Mouse (Mus musculus) kidney, postnatal 14 days (tissue): ENCODE results near the gene C2cd4b.

Experiments used
- DNase-seq: peaks from one replicate; pipeline ENCODE4 v3.0.0; 2022; ENCODE audit warnings: mixed read lengths

Gene C2cd4b

GRCm38 (mm10) chr9:67778553-67778952 lies 19.3 kb downstream of the C2cd4b start:
- peak; percentile 14 for DNase-seq

DNA sequence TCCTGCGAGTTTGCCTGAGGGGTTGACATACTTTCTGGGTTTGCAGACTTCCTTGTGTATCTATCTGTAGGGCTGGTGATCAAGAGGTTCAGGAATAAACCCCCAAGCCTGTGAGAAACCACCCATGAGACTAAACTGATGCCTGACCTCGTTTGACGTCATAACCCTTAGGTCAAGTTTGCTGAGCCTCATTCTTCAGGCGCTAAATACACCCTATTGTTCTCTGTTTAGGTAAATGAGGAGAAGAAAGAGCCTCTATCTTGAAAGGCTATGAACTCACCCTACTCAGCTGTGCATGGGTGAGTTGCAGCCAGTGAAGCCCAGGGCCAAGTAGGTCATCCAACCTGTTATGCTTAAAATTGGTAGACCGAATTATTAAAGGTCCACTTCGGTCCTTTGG lies 23.5 kb downstream of the C2cd4b start:
- DNase-seq: no peak

- no peak for DNase-seq
Measured at GRCm38 (mm10) chr9:67783464-67783863, 24.2 kb downstream of the C2cd4b start.

DNA sequence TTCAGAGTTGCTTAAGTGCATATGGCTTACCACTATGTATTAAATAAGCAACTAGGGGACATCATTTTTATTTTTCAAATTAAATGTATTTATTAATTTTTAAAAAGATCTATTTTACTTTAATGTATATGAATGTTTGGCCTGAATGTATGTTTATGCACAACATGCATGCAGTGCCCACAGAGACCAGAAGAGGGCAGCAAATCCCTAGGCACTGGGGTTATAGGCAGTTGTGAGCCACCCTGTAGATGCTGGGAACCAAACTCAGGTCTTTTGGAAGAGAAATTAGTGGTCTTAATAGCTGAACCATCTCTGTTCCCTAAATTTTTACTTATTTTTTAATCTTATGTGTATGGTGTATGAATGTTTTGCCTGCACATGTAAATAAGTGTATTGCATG lies 24.7 kb downstream of the C2cd4b start:
- DNase-seq: peak; percentile 6

DNA sequence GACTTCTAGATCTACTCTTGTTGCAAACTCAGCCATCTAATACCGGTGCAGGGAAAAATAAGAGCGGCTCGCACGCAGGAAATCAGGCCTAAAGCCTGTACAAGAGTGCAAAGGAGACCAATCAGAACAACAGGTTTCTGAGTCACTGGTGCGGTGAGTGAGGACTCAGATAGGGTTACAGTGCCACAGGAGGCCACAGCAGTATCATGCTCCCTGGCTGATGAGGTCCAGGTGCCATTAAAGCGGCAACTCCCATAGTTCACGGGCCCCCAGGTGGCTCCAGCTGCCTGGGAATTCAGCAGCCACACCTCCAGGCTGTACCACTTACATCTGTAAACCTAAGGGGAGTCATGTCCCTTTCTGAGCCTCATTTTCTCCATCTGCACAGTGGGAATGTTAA lies 27.1 kb downstream of the C2cd4b start:
- no peak for DNase-seq

- peak; percentile 4 for DNase-seq
Measured at GRCm38 (mm10) chr9:67787671-67788070, 28.4 kb downstream of the C2cd4b start.

- no peak for DNase-seq
Measured at GRCm38 (mm10) chr9:67792405-67792804, 33.2 kb downstream of the C2cd4b start.

- DNase-seq: no peak
Measured at GRCm38 (mm10) chr9:67793501-67793900, 34.3 kb downstream of the C2cd4b start.

GRCm38 (mm10) chr9:67794216-67794615 lies 35.0 kb downstream of the C2cd4b start:
- DNase-seq: no peak

DNA sequence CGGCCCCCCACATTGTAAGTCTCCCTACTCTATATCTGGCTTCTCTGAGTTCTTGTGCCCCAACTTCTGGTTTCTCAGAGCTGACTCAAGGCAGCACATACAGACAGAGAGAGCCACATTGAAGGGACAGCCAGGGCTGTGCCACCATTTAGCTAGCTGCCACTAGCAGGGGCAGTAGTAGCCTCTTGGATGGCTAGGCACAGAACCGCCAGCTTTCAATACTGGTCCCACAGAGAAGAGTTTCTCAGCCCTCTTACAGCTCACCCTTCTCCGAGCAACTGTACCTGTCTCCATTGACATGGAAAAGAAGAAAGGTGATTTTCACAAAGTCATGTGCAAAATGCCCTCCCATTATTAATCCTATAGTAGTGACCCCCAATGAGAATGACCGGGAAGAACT lies 35.4 kb downstream of the C2cd4b start:
- DNase-seq: no peak

GRCm38 (mm10) chr9:67795205-67795675 lies 36.0 kb downstream of the C2cd4b start:
- no peak for DNase-seq

GRCm38 (mm10) chr9:67799078-67799819 lies 40.0 kb downstream of the C2cd4b start:
- DNase-seq: no peak

- DNase-seq: peak; percentile 54
Measured at GRCm38 (mm10) chr9:67802241-67802640, 43.0 kb downstream of the C2cd4b start.

DNA sequence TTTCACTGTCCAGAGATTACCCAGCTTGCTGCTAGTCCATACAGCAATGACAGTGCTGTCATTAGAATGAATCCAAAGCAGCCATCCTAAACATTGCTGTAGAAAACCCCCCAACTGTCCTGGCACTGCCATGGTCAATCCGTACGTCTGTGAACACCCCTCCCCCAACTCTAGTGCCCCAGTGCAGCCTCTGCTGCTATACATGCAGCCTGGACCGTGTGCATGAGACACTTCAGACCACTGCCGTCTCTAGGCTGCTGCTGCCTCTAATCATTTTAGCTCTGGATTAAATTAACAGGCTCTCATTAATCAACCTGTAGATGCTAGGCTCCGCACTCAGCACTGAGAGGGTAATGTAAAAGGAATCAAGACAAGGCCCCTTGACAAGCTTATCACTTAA lies 47.8 kb downstream of the C2cd4b start:
- no peak for DNase-seq

DNA sequence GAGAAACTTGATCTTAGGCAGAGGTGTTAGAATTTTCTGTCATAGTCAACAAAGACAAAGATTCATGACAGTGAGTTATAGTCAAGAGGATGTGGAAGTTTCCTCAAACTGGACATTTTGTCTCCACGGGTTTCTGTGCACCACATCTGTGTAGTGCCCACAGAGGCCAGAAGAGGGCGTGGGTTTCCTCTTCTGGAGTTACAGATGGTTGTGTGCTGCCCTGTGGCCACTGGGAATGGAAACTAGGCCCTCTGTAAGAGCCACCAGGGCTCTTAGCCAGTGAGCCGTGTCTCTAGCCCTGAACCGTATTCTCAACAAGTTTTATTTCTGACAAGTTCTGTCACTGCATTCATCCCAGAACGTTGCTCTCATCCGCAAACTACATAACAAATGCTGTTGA lies 51.3 kb downstream of the C2cd4b start:
- DNase-seq: no peak
